Mouse (Mus musculus): ENCODE data around the gene Hadha.

DNA sequence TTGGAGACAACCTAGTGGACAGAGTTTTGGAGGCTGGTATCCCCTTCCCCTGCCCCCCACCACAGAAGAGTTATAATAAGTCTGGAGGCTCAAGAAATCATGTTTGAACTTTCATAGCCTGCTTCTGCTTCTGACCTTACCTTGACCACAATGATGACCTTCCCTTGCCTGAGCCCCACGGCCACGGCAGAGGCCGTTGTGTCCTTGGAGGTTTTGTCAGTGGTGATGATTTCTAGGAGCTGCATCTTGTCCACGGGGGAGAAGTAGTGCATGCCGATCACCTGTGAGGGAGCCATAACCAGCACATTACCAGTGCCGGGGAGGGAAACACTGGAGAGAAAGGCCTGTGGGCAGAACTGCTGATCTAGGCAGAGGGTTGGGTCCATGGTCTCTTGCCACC, 32.5 kb downstream of the Hadha start:
- TF ChIP-seq CTCF (IDR thresholded peaks at IDR 0.05; ENCODE audit: extremely low read depth, insufficient read depth, insufficient read length, insufficient replicate concordance) (no peak), POLR2A (IDR thresholded peaks at IDR 0.05; ENCODE audit: low read depth, low read length) (no peak)
